In the genomic region with DNA sequence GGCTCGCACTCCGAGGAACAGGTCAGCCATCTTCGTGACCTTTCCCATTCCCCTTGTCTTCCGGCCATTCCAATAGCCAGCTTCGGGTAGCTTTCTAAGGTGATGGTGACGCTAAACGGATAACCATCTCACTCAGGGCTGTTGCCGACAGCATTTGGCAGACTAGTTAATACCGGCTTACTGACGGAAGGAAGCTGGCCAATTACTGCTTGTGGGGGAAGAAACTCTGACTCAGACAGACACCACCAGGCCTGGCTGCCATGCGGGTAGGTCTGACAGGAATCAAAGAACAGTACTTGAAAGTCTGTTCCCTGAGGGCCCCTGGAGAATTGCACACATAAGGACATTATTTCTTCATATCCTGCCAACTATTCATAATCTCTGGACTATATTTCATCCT, we compare ENCODE assay signal across 27 mouse cellular contexts. TPM values are rescaled to one million over a fixed set of nuclear protein-coding genes. Genes with fewer than 3 reads are reported as not detected.
DNase-seq lines count a peak whose midpoint lies in the region; ATAC-seq lines count a peak whose summit lies in the region.
"Had no signal": no experiment of that assay in that cellular context is flagged by ENCODE, and none has a peak within 500 bp of the region (broad histone marks: within the 10 kb centered on the region; RNA-seq: fewer than 3 reads in every experiment).

No protein-coding gene starts in this region.

- no peak overlapping the region for H3K9ac ChIP-seq in forebrain, embryonic 11.5 days (ENCODE audit: low read length)
- H3K9ac ChIP-seq: embryonic facial prominence, embryonic 12.5 days; forebrain, embryonic 12.5 days; hindbrain, embryonic 15.5 days; liver, embryonic 14.5 days; lung, embryonic 14.5 days; midbrain, embryonic 15.5 days; neural tube, embryonic 15.5 days had no signal

- WGBS in forebrain, embryonic 11.5 days, result 89% methylated on average over 11 of the region's 11 CpGs

- H3K4me3 ChIP-seq in forebrain, embryonic 11.5 days (ENCODE audit: low read depth, low read length), result no peak overlapping the region
- H3K4me3 ChIP-seq: embryonic facial prominence, embryonic 12.5 days; forebrain, embryonic 12.5 days; hindbrain, embryonic 10.5 days; hindbrain, embryonic 15.5 days; midbrain, embryonic 10.5 days; midbrain, embryonic 15.5 days; neural tube, embryonic 15.5 days had no signal

- peaks cover 4% of the 10 kb centered on the region; the same call in 1 of the 2 replicates for H3K4me1 ChIP-seq in forebrain, embryonic 11.5 days (replicated peaks; ENCODE audit: control insufficient read depth, insufficient read depth, low read length)
- H3K4me1 ChIP-seq: neural tube, embryonic 15.5 days had no signal

- peak; percentile 16 for DNase-seq in gastrocnemius, postnatal 14 days
- no peak for DNase-seq in gastrocnemius, postnatal 4 days (ENCODE audit: low spot score in 2 of 2)
- DNase-seq in layer of hippocampus, adult 9-11 months, result peak; percentile 21
- no peak for DNase-seq in layer of hippocampus, postnatal 14 days (ENCODE audit: low spot score in 2 of 2)
- DNase-seq in 416B (ENCODE audit: low read depth), result peak; percentile 77
- peak; percentile 63 for DNase-seq in fibroblast of lung, adult 2 months (ENCODE audit: low read depth)
- DNase-seq in forebrain, embryonic 11.5 days (ENCODE audit: low spot score), result no peak
- DNase-seq: adrenal gland, postnatal 10 days; cerebellum, adult 11-12 months; cerebellum, adult 9-11 months; embryo, embryonic 11 days; gastrocnemius, postnatal 36 days; heart, postnatal 14 days; kidney, adult 11 months; kidney, postnatal 10 days; liver; lung, embryonic 14.5 days had no signal

- H3K4me2 ChIP-seq in forebrain, embryonic 11.5 days (ENCODE audit: low read depth, low read length, severe bottlenecking), result no peak overlapping the region
- H3K4me2 ChIP-seq: embryonic facial prominence, embryonic 12.5 days; forebrain, embryonic 12.5 days; hindbrain, embryonic 15.5 days; lung, embryonic 14.5 days; midbrain, embryonic 15.5 days; neural tube, embryonic 15.5 days had no signal

- no peak for ATAC-seq in forebrain, embryonic 11.5 days (replicated peaks; ENCODE audit: low FRiP score)
- ATAC-seq: inflammation-experienced regulatory T-cells, adult 6 months; midbrain, embryonic 15.5 days had no signal

- H3K9me3 ChIP-seq in forebrain, embryonic 11.5 days (ENCODE audit: control insufficient read depth, low read length), result no peaks in the 10 kb centered on the region
- H3K9me3 ChIP-seq: embryonic facial prominence, embryonic 12.5 days; forebrain, embryonic 12.5 days; hindbrain, embryonic 10.5 days; hindbrain, embryonic 15.5 days; midbrain, embryonic 10.5 days; midbrain, embryonic 15.5 days; neural tube, embryonic 15.5 days had no signal

- H3K27ac ChIP-seq in forebrain, embryonic 11.5 days (ENCODE audit: low read depth, low read length), result no peak overlapping the region
- H3K27ac ChIP-seq: embryonic facial prominence, embryonic 12.5 days; forebrain, embryonic 12.5 days; hindbrain, embryonic 10.5 days; hindbrain, embryonic 15.5 days; liver, embryonic 14.5 days; midbrain, embryonic 10.5 days; midbrain, embryonic 15.5 days; neural tube, embryonic 15.5 days had no signal

- H3K36me3 ChIP-seq in forebrain, embryonic 11.5 days (ENCODE audit: control insufficient read depth, insufficient read depth, low read length), result no peaks in the 10 kb centered on the region
- H3K36me3 ChIP-seq: forebrain, embryonic 12.5 days; hindbrain, embryonic 15.5 days; midbrain, embryonic 15.5 days had no signal

- no peaks in the 10 kb centered on the region for H3K27me3 ChIP-seq in forebrain, embryonic 11.5 days (ENCODE audit: control insufficient read depth, insufficient read depth, low read length)
- H3K27me3 ChIP-seq: CH12.LX; embryonic facial prominence, embryonic 12.5 days; forebrain, embryonic 12.5 days; hindbrain, embryonic 15.5 days; midbrain, embryonic 15.5 days; neural tube, embryonic 15.5 days had no signal

- intact Hi-C loops in gastrocnemius, postnatal 14 days (cut with DNase I; ENCODE audit: low total_unique reads), result no loop called here

RNA-seq across cellular contexts. Expression of a gene that starts 40.1 kb away (rescaled TPM):
- 100 to 1,000 TPM; 131 to 147 TPM for total RNA-seq in gastrocnemius, postnatal 14 days (2021)
- 100 to 1,000 TPM; 187 to 207 TPM for total RNA-seq in gastrocnemius, postnatal 4 days (2021)
- 100 to 1,000 TPM; 378 to 389 TPM for total RNA-seq in layer of hippocampus, postnatal 14 days (2021)
- 519 and 560 TPM in 2 replicates for polyA plus RNA-seq in forebrain, embryonic 11.5 days (2014; fragmentation: Nextera tagmentation; extraction: Ambion mirVana)

Comparison
In these comparisons a context has a peak if more than half of its experiments do, and no peak if none do; other contexts are left out.
1. DNase-seq: peak in gastrocnemius, postnatal 14 days (single experiment), layer of hippocampus, adult 9-11 months (single experiment), 416B (single experiment) and fibroblast of lung, adult 2 months (single experiment); none in gastrocnemius, postnatal 4 days (0 of 2), layer of hippocampus, postnatal 14 days (0 of 2) and forebrain, embryonic 11.5 days (single experiment).